Mouse (Mus musculus): ENCODE data around the gene Tbcd.

GRCm38 (mm10) chr11:121544755-121545397, 93.1 kb downstream of the Tbcd start:
- TF ChIP-seq POLR2A (IDR thresholded peaks at IDR 0.05; ENCODE audit: borderline replicate concordance, extremely low read depth, low read depth, low read length) (no peak), CTCF (IDR thresholded peaks at IDR 0.05; ENCODE audit: insufficient read depth, low read length) (no peak)

All from lung, adult 2 months (tissue).